Mouse (Mus musculus) monocyte, adult 5-6 weeks (primary cell): ENCODE measurements around the gene Dock2. TPM values are rescaled to one million over a fixed set of nuclear protein-coding genes. Genes with fewer than 3 reads are reported as not detected.
A peak's percentile ranks its signal among the peaks of the same experiment; 100 is the strongest.

Source experiments
- ATAC-seq: fragments of 153-309, 156-312 bp; replicated peaks from 2 replicates; pipeline ENCODE4 v1.8.0; 2017; ENCODE audit warnings: mild to moderate bottlenecking; ENCODE audit not compliant: low TSS enrichment, insufficient number of reproducible peaks, severe bottlenecking, poor library complexity, low FRiP score
- total RNA-seq: library from RNA; stranded (forward); fragments of 200-1000, 200-491, 200-594 nt; gene quantifications from 3 replicates; pipeline ENCODE4 v1.2.3, GENCODE M21; 2017

Dock2 gene
- total RNA-seq, 1 experiment from 2014 or later: 432 TPM

- ATAC-seq: no peak
Measured at GRCm38 (mm10) chr11:34395802-34396201, 387.9 kb downstream of the Dock2 start.

GRCm38 (mm10) chr11:34392105-34392504 lies 391.6 kb downstream of the Dock2 start:
- no peak for ATAC-seq

- peak; percentile 66 for ATAC-seq
Measured at GRCm38 (mm10) chr11:34389261-34390116, 394.2 kb downstream of the Dock2 start.

GRCm38 (mm10) chr11:34385001-34385688 lies 398.5 kb downstream of the Dock2 start:
- no peak for ATAC-seq

GRCm38 (mm10) chr11:34384178-34384577 lies 399.5 kb downstream of the Dock2 start:
- no peak for ATAC-seq

- ATAC-seq: no peak
Measured at GRCm38 (mm10) chr11:34383501-34383900, 400.2 kb downstream of the Dock2 start.

- no peak for ATAC-seq
Measured at GRCm38 (mm10) chr11:34377649-34378048, 406.0 kb downstream of the Dock2 start.

- ATAC-seq: no peak
Measured at GRCm38 (mm10) chr11:34375557-34375956, 408.1 kb downstream of the Dock2 start.

GRCm38 (mm10) chr11:34372224-34372623 lies 411.5 kb downstream of the Dock2 start:
- ATAC-seq: no peak

GRCm38 (mm10) chr11:34356109-34356508 lies 427.6 kb downstream of the Dock2 start:
- ATAC-seq: no peak

- ATAC-seq: no peak
Measured at GRCm38 (mm10) chr11:34355406-34355805, 428.3 kb downstream of the Dock2 start.

- ATAC-seq: no peak
Measured at GRCm38 (mm10) chr11:34349453-34350056, 434.1 kb downstream of the Dock2 start.

- no peak for ATAC-seq
Measured at GRCm38 (mm10) chr11:34348287-34348918, 435.3 kb downstream of the Dock2 start.

- ATAC-seq: no peak
Measured at GRCm38 (mm10) chr11:34344310-34344709, 439.4 kb downstream of the Dock2 start.

GRCm38 (mm10) chr11:34343742-34344307 lies 439.9 kb downstream of the Dock2 start:
- ATAC-seq: no peak

- ATAC-seq: no peak
Measured at GRCm38 (mm10) chr11:34339693-34340092, 444.0 kb downstream of the Dock2 start.

GRCm38 (mm10) chr11:34337907-34338306 lies 445.8 kb downstream of the Dock2 start:
- ATAC-seq: no peak

- ATAC-seq: no peak
Measured at GRCm38 (mm10) chr11:34332344-34333031, 451.2 kb downstream of the Dock2 start.
